Mouse (Mus musculus): ENCODE results near the gene Hapln4. TPM values are rescaled to one million over a fixed set of nuclear protein-coding genes. Genes with fewer than 3 reads are reported as not detected.
A peak's percentile ranks its signal among the peaks of the same experiment; 100 is the strongest.

Hapln4 gene
- polyA plus RNA-seq, 1 experiment from 2014 or later = 0.19 TPM

- peaks cover 13% of the 10 kb centered on the region for H3K36me3 ChIP-seq
- no peaks in the 10 kb centered on the region for H3K9me3 ChIP-seq
- no peak overlapping the region for H3K4me2 ChIP-seq
- 72% methylated on average over 3 of the region's 3 CpGs for WGBS
- ATAC-seq (ENCODE audit: insufficient number of reproducible peaks, low FRiP score, low TSS enrichment, low read depth) = no peak
- peaks cover 22% of the 10 kb centered on the region for H3K4me1 ChIP-seq
- no peaks in the 10 kb centered on the region for H3K27me3 ChIP-seq
- no peak overlapping the region for H3K4me3 ChIP-seq
- H3K27ac ChIP-seq = no peak overlapping the region
- H3K9ac ChIP-seq = 0 out of 2 replicates have a peak overlapping the region, but pooled peaks have one; percentile 8
These were observed 45.2 kb downstream of the Hapln4 start for GRCm38 (mm10) chr8:70128435-70128834.

- no peak overlapping the region for H3K4me3 ChIP-seq
- 64% methylated on average over 9 of the region's 9 CpGs for WGBS
These were observed 46.2 kb downstream of the Hapln4 start for GRCm38 (mm10) chr8:70129309-70129952.

GRCm38 (mm10) chr8:70130066-70130465 is 46.8 kb downstream of the Hapln4 start:
- Histone ChIP-seq H3K27me3 (no peaks in the 10 kb centered on the region), H3K27ac (0 out of 2 replicates have a peak overlapping the region, but pooled peaks have one; percentile 38), H3K4me3 (no peak overlapping the region), H3K9me3 (no peaks in the 10 kb centered on the region), H3K4me1 (peaks cover 22% of the 10 kb centered on the region), H3K9ac (no peak overlapping the region), H3K36me3 (peaks cover 29% of the 10 kb centered on the region), H3K4me2 (no peak overlapping the region)
- ATAC-seq (ENCODE audit: insufficient number of reproducible peaks, low FRiP score, low TSS enrichment, low read depth) = no peak
- WGBS = 84% methylated on average over 3 of the region's 3 CpGs

More at GRCm38 (mm10) chr8:70129309-70129952, 46.2 kb downstream of the Hapln4 start:
- H3K4me2 ChIP-seq = no peak overlapping the region
- no peak overlapping the region for H3K9ac ChIP-seq
- H3K27me3 ChIP-seq = no peaks in the 10 kb centered on the region
- H3K4me1 ChIP-seq = peaks cover 22% of the 10 kb centered on the region
- H3K36me3 ChIP-seq = peaks cover 22% of the 10 kb centered on the region
- no peaks in the 10 kb centered on the region for H3K9me3 ChIP-seq
- ATAC-seq (ENCODE audit: insufficient number of reproducible peaks, low FRiP score, low TSS enrichment, low read depth) = no peak
- H3K27ac ChIP-seq = peak overlapping the region; percentile 38; the same call in 1 of the 2 replicates

- 3% methylated on average over 37 of the region's 37 CpGs for WGBS
- ATAC-seq (ENCODE audit: insufficient number of reproducible peaks, low FRiP score, low TSS enrichment, low read depth) = peak; percentile 69; the same call in 1 of the 2 replicates
- Histone ChIP-seq H3K9ac (peak within 1 kb of the TSS; percentile 62), H3K4me2 (peak within 1 kb of the TSS; percentile 76), H3K4me3 (peak within 1 kb of the TSS; percentile 78), H3K36me3 (peaks cover 41% of the 10 kb centered on the region), H3K9me3 (no peaks in the 10 kb centered on the region), H3K27ac (0 out of 2 replicates have a peak within 1 kb of the TSS, but pooled peaks have one; percentile 43), H3K27me3 (no peaks in the 10 kb centered on the region), H3K4me1 (peaks cover 22% of the 10 kb centered on the region)
These were observed 48.1 kb downstream of the Hapln4 start, which contains the start of gene Nr2c2ap for GRCm38 (mm10) chr8:70131166-70131883. Gene Nr2c2ap, plus strand, starts transcription at chr8:70131333.

GRCm38 (mm10) chr8:70134086-70134485 is 50.8 kb downstream of the Hapln4 start:
- peaks cover 46% of the 10 kb centered on the region for H3K36me3 ChIP-seq
- H3K4me3 ChIP-seq = no peak overlapping the region
- no peak for ATAC-seq (ENCODE audit: insufficient number of reproducible peaks, low FRiP score, low TSS enrichment, low read depth)
- H3K9me3 ChIP-seq = no peaks in the 10 kb centered on the region
- H3K4me1 ChIP-seq = peaks cover 25% of the 10 kb centered on the region
- WGBS = 91% methylated on average over 5 of the region's 5 CpGs
- no peak overlapping the region for H3K9ac ChIP-seq
- no peak overlapping the region for H3K4me2 ChIP-seq
- H3K27ac ChIP-seq = no peak overlapping the region
- no peaks in the 10 kb centered on the region for H3K27me3 ChIP-seq

GRCm38 (mm10) chr8:70134931-70135330 is 51.7 kb downstream of the Hapln4 start:
- H3K4me3 ChIP-seq = no peak overlapping the region
- no peak overlapping the region for H3K27ac ChIP-seq
- no peak overlapping the region for H3K4me2 ChIP-seq
- peaks cover 46% of the 10 kb centered on the region for H3K36me3 ChIP-seq
- peaks cover 26% of the 10 kb centered on the region for H3K4me1 ChIP-seq
- no peak overlapping the region for H3K9ac ChIP-seq
- WGBS = 91% methylated on average over 9 of the region's 9 CpGs
- ATAC-seq (ENCODE audit: insufficient number of reproducible peaks, low FRiP score, low TSS enrichment, low read depth) = no peak
- H3K9me3 ChIP-seq = no peaks in the 10 kb centered on the region
- no peaks in the 10 kb centered on the region for H3K27me3 ChIP-seq

GRCm38 (mm10) chr8:70136591-70136990 is 53.3 kb downstream of the Hapln4 start:
- Histone ChIP-seq H3K4me3 (no peak overlapping the region), H3K27ac (no peak overlapping the region), H3K27me3 (no peaks in the 10 kb centered on the region), H3K9ac (no peak overlapping the region), H3K9me3 (no peaks in the 10 kb centered on the region), H3K4me1 (peaks cover 30% of the 10 kb centered on the region), H3K36me3 (peaks cover 46% of the 10 kb centered on the region), H3K4me2 (no peak overlapping the region)
- 80% methylated on average over 4 of the region's 4 CpGs for WGBS
- ATAC-seq (ENCODE audit: insufficient number of reproducible peaks, low FRiP score, low TSS enrichment, low read depth) = no peak

- ATAC-seq (ENCODE audit: insufficient number of reproducible peaks, low FRiP score, low TSS enrichment, low read depth) = no peak
- Histone ChIP-seq H3K4me1 (peaks cover 24% of the 10 kb centered on the region), H3K4me2 (peak overlapping the region; percentile 57), H3K36me3 (peaks cover 44% of the 10 kb centered on the region), H3K27me3 (no peaks in the 10 kb centered on the region), H3K27ac (no peak overlapping the region), H3K4me3 (peak overlapping the region; percentile 86), H3K9ac (no peak overlapping the region), H3K9me3 (no peaks in the 10 kb centered on the region)
- 72% methylated on average over 4 of the region's 4 CpGs for WGBS
These were observed 54.6 kb downstream of the Hapln4 start for GRCm38 (mm10) chr8:70137890-70138289.

- peak within 1 kb of the TSS; percentile 86 for H3K4me3 ChIP-seq
- H3K4me2 ChIP-seq = peak within 1 kb of the TSS; percentile 65
- peak; percentile 97 for ATAC-seq (ENCODE audit: insufficient number of reproducible peaks, low FRiP score, low TSS enrichment, low read depth)
- no peaks in the 10 kb centered on the region for H3K27me3 ChIP-seq
- H3K27ac ChIP-seq = peak within 1 kb of the TSS; percentile 91
- H3K9me3 ChIP-seq = no peaks in the 10 kb centered on the region
- H3K4me1 ChIP-seq = peaks cover 21% of the 10 kb centered on the region
- H3K36me3 ChIP-seq = peaks cover 41% of the 10 kb centered on the region
- H3K9ac ChIP-seq = peak within 1 kb of the TSS; percentile 80
- WGBS = under 1% methylated on average over 46 of the region's 46 CpGs
These were observed 56.0 kb downstream of the Hapln4 start, which contains the start of the genes Rfxank, Borcs8 and Mef2b for GRCm38 (mm10) chr8:70139026-70139857. Gene Rfxank, minus strand, starts transcription at chr8:70139154. Gene Borcs8, plus strand, starts transcription at chr8:70139499. Gene Mef2b, plus strand, starts transcription at chr8:70139711.

GRCm38 (mm10) chr8:70139981-70140380 is 56.7 kb downstream of the Hapln4 start:
- WGBS = 7% methylated on average over 9 of the region's 9 CpGs
- H3K36me3 ChIP-seq = peaks cover 41% of the 10 kb centered on the region
- peaks cover 21% of the 10 kb centered on the region for H3K4me1 ChIP-seq
- peak overlapping the region; percentile 80 for H3K9ac ChIP-seq
- H3K4me2 ChIP-seq = peak overlapping the region; percentile 65
- no peak for ATAC-seq (ENCODE audit: insufficient number of reproducible peaks, low FRiP score, low TSS enrichment, low read depth)
- H3K9me3 ChIP-seq = no peaks in the 10 kb centered on the region
- no peaks in the 10 kb centered on the region for H3K27me3 ChIP-seq
- H3K27ac ChIP-seq = peak overlapping the region; percentile 91
- peak overlapping the region; percentile 86 for H3K4me3 ChIP-seq
